Mouse (Mus musculus) hindbrain, embryonic 10.5 days (tissue): ENCODE measurements around the gene Afdn. TPM values are rescaled to one million over a fixed set of nuclear protein-coding genes. Genes with fewer than 3 reads are reported as not detected.

Source experiments
- DNase-seq: peaks from one replicate; pipeline ENCODE4 v3.0.0-alpha.2; 2017; ENCODE audit warnings: low spot score
- H3K27ac ChIP-seq: fragments of 300-500 bp; sonication (generic); 2 replicates; pipeline ENCODE4 v1.5.1; 2016; ENCODE audit warnings: mild to moderate bottlenecking, moderate library complexity
- H3K27me3 ChIP-seq: fragments of 300-500 bp; sonication (generic); 2 replicates; pipeline ENCODE4 v1.6.1; 2016; ENCODE audit warnings: mild to moderate bottlenecking; ENCODE audit not compliant: poor library complexity, insufficient read depth, severe bottlenecking
- H3K36me3 ChIP-seq: fragments of 300-500 bp; sonication (generic); 2 replicates; pipeline ENCODE4 v1.6.1; 2016; ENCODE audit warnings: mild to moderate bottlenecking, moderate library complexity
- H3K4me1 ChIP-seq: fragments of 300-500 bp; sonication (generic); replicated peaks from 2 replicates; pipeline ENCODE4 v1.6.1; 2016; ENCODE audit warnings: mild to moderate bottlenecking
- H3K4me3 ChIP-seq: fragments of 300-500 bp; sonication (generic); 2 replicates; pipeline ENCODE4 v1.5.1; 2016; ENCODE audit warnings: mild to moderate bottlenecking, moderate library complexity
- H3K9me3 ChIP-seq: fragments of 300-500 bp; sonication (generic); 2 replicates; pipeline ENCODE4 v1.6.1; 2016; ENCODE audit warnings: mild to moderate bottlenecking, moderate library complexity
- WGBS: fragments of 180-500 bp; shearing (Covaris S2); methylation state at CpG from one replicate; pipeline ENCODE4 v1.1.7; 2016; 5-methylcytosine and 5-hydroxymethylcytosine counted together
- polyA plus RNA-seq: library from polyadenylated mRNA; unstranded; fragments of >200 nt; fragmentation: Nextera tagmentation; extraction: Ambion mirVana; gene quantifications from 2 replicates; pipeline ENCODE4 v1.2.1, GENCODE M21; 2016

Gene Afdn
- polyA plus RNA-seq = 71.0 and 72.2 TPM in 2 replicates

- no peaks in the 10 kb centered on the region for H3K27me3 ChIP-seq
- no peaks in the 10 kb centered on the region for H3K9me3 ChIP-seq
- DNase-seq = peak; percentile 85
- WGBS = 6% methylated on average over 108 of the region's 108 CpGs
- peaks cover 35% of the 10 kb centered on the region for H3K4me1 ChIP-seq
- H3K27ac ChIP-seq = peak within 1 kb of the TSS; percentile 95
- H3K4me3 ChIP-seq = peak within 1 kb of the TSS; percentile 96
- H3K36me3 ChIP-seq = no peaks in the 10 kb centered on the region
These were observed at the start of gene Afdn for GRCm38 (mm10) chr17:13759853-13760627. TSS of gene Afdn (plus strand) at chr17:13760539.

DNA sequence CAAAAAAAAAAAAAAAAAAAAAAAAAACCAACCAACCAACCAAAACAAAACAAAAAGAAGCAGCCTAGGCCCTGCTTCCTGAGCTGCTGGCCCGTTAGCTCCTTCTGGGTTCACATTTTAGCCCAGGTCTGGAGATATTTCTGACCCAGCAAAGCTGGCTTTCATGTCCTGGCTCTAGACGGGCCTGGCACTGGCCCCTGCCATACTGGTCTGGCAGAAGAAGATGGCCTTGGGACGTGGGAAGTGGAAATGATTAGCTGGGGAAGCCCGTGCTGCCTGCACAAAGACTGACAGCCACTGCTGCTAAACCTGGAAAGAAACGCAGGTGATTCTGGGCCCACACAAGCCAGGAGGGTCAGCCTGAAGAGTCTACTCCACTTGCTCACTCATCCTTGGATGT lies 49.2 kb upstream of the Afdn start:
- H3K4me1 ChIP-seq = no peaks in the 10 kb centered on the region
- H3K9me3 ChIP-seq = no peaks in the 10 kb centered on the region
- no peak for DNase-seq
- no peak overlapping the region for H3K4me3 ChIP-seq
- no peak overlapping the region for H3K27ac ChIP-seq
- no peaks in the 10 kb centered on the region for H3K36me3 ChIP-seq
- no peaks in the 10 kb centered on the region for H3K27me3 ChIP-seq
- 83% methylated on average over 5 of the region's 5 CpGs for WGBS

DNA sequence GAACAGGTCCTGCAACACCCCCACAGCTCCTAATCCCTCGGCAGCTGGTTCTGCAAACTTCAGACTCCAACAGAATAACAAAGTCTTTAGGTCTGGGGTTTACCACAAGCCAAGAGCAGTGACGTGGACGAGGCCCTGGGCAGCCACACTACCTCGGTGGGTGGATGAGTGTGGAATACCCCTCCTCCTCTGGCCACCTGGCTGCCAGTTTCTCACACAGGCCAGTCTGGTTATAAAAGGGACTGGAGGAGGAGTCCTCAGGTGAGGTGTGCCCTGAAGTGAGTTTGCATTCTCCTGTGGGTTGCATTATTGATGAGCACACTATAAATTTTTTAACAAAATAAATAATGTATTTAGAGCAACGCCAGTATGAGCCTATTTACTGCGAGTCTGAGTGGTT lies 48.2 kb upstream of the Afdn start:
- DNase-seq = no peak
- H3K27ac ChIP-seq = no peak overlapping the region
- H3K4me3 ChIP-seq = no peak overlapping the region
- no peaks in the 10 kb centered on the region for H3K27me3 ChIP-seq
- no peaks in the 10 kb centered on the region for H3K36me3 ChIP-seq
- WGBS = 89% methylated on average over 6 of the region's 6 CpGs
- no peaks in the 10 kb centered on the region for H3K4me1 ChIP-seq
- H3K9me3 ChIP-seq = no peaks in the 10 kb centered on the region

GRCm38 (mm10) chr17:13712518-13712917 lies 47.8 kb upstream of the Afdn start:
- WGBS = 94% methylated on average over 3 of the region's 3 CpGs
- no peaks in the 10 kb centered on the region for H3K4me1 ChIP-seq
- H3K4me3 ChIP-seq = no peak overlapping the region
- no peaks in the 10 kb centered on the region for H3K9me3 ChIP-seq
- H3K27me3 ChIP-seq = no peaks in the 10 kb centered on the region
- H3K36me3 ChIP-seq = no peaks in the 10 kb centered on the region
- no peak for DNase-seq
- no peak overlapping the region for H3K27ac ChIP-seq

- Histone ChIP-seq H3K27ac (no peak overlapping the region), H3K4me3 (no peak overlapping the region)
- 92% methylated on average over 4 of the region's 4 CpGs for WGBS
These were observed 46.2 kb upstream of the Afdn start for GRCm38 (mm10) chr17:13714128-13714527.

DNA sequence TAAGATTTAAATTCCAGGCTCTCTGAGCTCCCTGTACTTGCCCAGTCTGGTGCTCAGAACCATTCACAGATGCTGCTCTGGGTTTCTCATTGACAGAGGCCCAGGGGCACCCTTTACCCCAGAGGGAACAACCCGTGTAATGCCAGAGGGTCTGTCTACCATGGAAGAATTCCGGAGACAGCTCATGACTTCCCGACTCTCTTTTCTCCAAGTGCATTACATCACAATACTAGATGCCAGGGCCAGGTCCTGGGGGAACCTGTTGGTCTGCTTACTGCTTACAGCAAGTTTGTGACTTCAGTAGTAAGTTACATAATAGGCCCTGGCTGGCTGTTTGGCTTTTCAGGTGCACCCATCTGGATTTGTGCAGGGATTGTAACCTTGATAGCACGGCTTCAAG lies 45.7 kb upstream of the Afdn start:
- Histone ChIP-seq H3K27me3 (no peaks in the 10 kb centered on the region; the same call in 1 of the 2 replicates), H3K4me3 (no peak overlapping the region), H3K27ac (no peak overlapping the region), H3K4me1 (no peaks in the 10 kb centered on the region), H3K9me3 (no peaks in the 10 kb centered on the region), H3K36me3 (no peaks in the 10 kb centered on the region)
- whole genome bisulfite sequencing = 77% methylated on average over 4 of the region's 4 CpGs
- no peak for DNase-seq

More at GRCm38 (mm10) chr17:13714128-13714527, 46.2 kb upstream of the Afdn start:
- H3K36me3 ChIP-seq = no peaks in the 10 kb centered on the region
- H3K27me3 ChIP-seq = no peaks in the 10 kb centered on the region; the same call in 1 of the 2 replicates
- no peaks in the 10 kb centered on the region for H3K4me1 ChIP-seq
- H3K9me3 ChIP-seq = no peaks in the 10 kb centered on the region
- DNase-seq = no peak

- Histone ChIP-seq H3K36me3 (no peaks in the 10 kb centered on the region), H3K27me3 (no peaks in the 10 kb centered on the region; the same call in 1 of the 2 replicates), H3K27ac (no peak overlapping the region), H3K4me1 (no peaks in the 10 kb centered on the region), H3K9me3 (no peaks in the 10 kb centered on the region), H3K4me3 (no peak overlapping the region)
- WGBS = 76% methylated on average over 9 of the region's 9 CpGs
- no peak for DNase-seq
These were observed 44.8 kb upstream of the Afdn start for GRCm38 (mm10) chr17:13715511-13715910.

- no peaks in the 10 kb centered on the region for H3K9me3 ChIP-seq
- H3K27me3 ChIP-seq = no peaks in the 10 kb centered on the region; the same call in 1 of the 2 replicates
- no peak for DNase-seq
- H3K4me1 ChIP-seq = no peaks in the 10 kb centered on the region
- H3K36me3 ChIP-seq = no peaks in the 10 kb centered on the region
- no peak overlapping the region for H3K4me3 ChIP-seq
- WGBS = 83% methylated on average over 6 of the region's 6 CpGs
- no peak overlapping the region for H3K27ac ChIP-seq
These were observed 44.0 kb upstream of the Afdn start for GRCm38 (mm10) chr17:13716336-13716735.

- DNase-seq = no peak
- Histone ChIP-seq H3K27me3 (no peaks in the 10 kb centered on the region; the same call in 1 of the 2 replicates), H3K9me3 (no peaks in the 10 kb centered on the region), H3K4me1 (peaks cover 8% of the 10 kb centered on the region), H3K36me3 (no peaks in the 10 kb centered on the region), H3K27ac (no peak overlapping the region), H3K4me3 (no peak overlapping the region)
- WGBS = 92% methylated on average over 11 of the region's 11 CpGs
These were observed 42.9 kb upstream of the Afdn start for GRCm38 (mm10) chr17:13717428-13717827.

DNA sequence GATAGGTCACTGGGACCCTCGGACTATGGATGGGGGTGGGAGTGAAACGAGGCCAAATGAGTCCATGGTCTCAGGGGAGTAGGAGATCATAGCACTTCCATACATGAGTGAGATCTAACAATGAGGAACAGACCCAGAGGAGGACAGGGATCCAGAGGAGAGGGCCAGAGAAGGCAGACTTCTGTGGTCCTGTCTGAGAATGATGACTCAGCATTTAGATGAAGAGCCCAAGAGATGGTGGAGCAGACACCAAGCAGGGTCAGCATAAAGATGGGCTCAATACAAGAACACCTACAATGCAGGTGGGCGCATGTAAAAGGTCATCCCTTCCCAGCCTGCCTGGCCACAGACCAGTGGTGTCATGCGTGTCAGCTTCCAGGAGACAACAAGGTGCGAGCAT lies 40.2 kb upstream of the Afdn start:
- Histone ChIP-seq H3K4me1 (peaks cover 24% of the 10 kb centered on the region), H3K4me3 (no peak overlapping the region), H3K36me3 (no peaks in the 10 kb centered on the region), H3K9me3 (no peaks in the 10 kb centered on the region), H3K27me3 (no peaks in the 10 kb centered on the region; the same call in 1 of the 2 replicates), H3K27ac (no peak overlapping the region)
- 92% methylated on average over 5 of the region's 5 CpGs for WGBS
- DNase-seq = no peak

DNA sequence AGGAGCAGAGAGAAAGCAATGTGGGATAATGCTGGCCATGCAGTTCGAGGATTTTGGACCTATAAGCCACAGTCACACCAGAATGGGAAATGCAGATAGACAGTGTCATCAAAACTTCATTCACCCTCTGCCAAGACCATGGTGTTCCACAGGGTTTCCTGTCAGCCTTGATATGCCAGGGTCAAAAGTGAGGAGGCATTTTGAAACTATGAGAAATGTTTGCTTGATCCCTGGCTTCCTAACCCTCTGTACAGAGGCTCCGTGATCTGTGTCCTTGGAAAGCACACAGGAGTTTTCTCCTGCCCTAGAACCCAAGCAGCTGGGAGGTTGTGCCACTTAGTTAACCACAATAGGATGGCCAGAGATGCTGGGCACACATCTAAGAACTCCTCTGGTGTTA lies 39.0 kb upstream of the Afdn start:
- Histone ChIP-seq H3K9me3 (no peaks in the 10 kb centered on the region), H3K36me3 (no peaks in the 10 kb centered on the region), H3K27me3 (no peaks in the 10 kb centered on the region; the same call in 1 of the 2 replicates), H3K27ac (peak overlapping the region; percentile 29; the same call in 1 of the 2 replicates), H3K4me3 (no peak overlapping the region), H3K4me1 (peaks cover 25% of the 10 kb centered on the region)
- 85% methylated on average over 2 of the region's 2 CpGs for WGBS
- DNase-seq = no peak

DNA sequence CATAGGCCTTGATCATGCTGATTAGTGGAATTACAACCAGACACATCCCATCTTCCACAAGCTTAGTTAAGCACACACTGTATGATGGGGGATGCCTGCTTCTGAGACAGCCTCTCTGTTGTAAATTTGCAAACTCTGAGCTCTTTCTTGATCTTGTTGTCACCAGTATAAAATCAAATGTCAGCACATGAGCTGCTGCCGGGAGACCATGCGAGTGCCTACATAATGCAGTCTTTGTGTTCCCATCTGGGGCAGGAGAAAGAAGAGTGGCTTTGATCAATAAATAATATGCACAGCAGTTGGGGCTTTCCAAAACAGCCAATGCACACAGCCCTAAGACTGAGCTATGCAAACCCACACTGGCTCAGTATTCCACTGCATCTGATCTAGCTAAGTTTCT lies 37.9 kb upstream of the Afdn start:
- H3K27ac ChIP-seq = peak overlapping the region; percentile 74
- H3K4me1 ChIP-seq = peaks cover 25% of the 10 kb centered on the region
- no peaks in the 10 kb centered on the region; the same call in 1 of the 2 replicates for H3K27me3 ChIP-seq
- 37% methylated on average over 2 of the region's 2 CpGs for whole genome bisulfite sequencing
- DNase-seq = no peak
- H3K36me3 ChIP-seq = no peaks in the 10 kb centered on the region
- H3K4me3 ChIP-seq = no peak overlapping the region
- H3K9me3 ChIP-seq = no peaks in the 10 kb centered on the region

DNA sequence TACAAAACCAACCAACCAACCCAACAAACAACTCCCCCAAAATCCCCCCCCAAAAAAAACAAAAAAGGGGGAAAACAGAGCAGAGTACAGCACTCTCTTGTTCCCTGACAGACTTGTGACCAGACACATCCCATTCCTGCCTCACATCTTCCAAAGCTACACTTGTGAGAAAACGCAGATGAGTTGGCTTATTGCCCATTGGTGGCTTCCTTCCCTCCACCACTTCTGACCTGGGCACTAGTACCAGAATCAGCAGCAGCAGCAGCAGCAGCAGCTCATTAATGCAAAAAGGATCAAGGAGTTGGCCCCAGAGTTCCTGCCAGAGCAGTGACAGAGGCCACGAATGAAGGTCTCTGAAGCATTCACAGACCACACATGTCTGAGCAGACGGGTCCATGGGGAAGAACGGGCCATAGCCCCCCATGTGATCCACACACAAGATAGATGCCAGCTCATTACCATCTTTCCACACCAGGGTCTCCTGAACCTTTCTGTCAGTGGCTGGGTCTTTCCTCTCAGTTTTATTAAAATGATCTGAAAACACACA lies 35.3 kb upstream of the Afdn start:
- Histone ChIP-seq H3K27me3 (no peaks in the 10 kb centered on the region), H3K4me1 (peaks cover 25% of the 10 kb centered on the region), H3K4me3 (no peak overlapping the region), H3K36me3 (no peaks in the 10 kb centered on the region), H3K9me3 (no peaks in the 10 kb centered on the region), H3K27ac (no peak overlapping the region)
- DNase-seq = no peak
- WGBS = 55% methylated on average over 4 of the region's 4 CpGs
